Mouse (Mus musculus) limb, embryonic 12.5 days (tissue): ENCODE results near the gene Mgst3. TPM values are rescaled to one million over a fixed set of nuclear protein-coding genes. Genes with fewer than 3 reads are reported as not detected.

Source experiments
- ATAC-seq: fragments of 200-750 bp; cut with Nextera tagmentation; 2 replicates; pipeline ENCODE4 v1.8.0; 2017; ENCODE audit warnings: low read depth, moderate TSS enrichment; ENCODE audit not compliant: insufficient number of reproducible peaks, insufficient read depth, low FRiP score, low TSS enrichment
- H3K27ac ChIP-seq: fragments of 300-500 bp; sonication (generic); 2 replicates; pipeline ENCODE4 v1.5.1; 2016; ENCODE audit warnings: mild to moderate bottlenecking, moderate library complexity
- H3K27me3 ChIP-seq: fragments of 300-500 bp; sonication (generic); 2 replicates; pipeline ENCODE4 v1.6.1; 2016; ENCODE audit warnings: mild to moderate bottlenecking, moderate library complexity
- H3K36me3 ChIP-seq: fragments of 300-500 bp; sonication (generic); 2 replicates; pipeline ENCODE4 v1.6.1; 2016; ENCODE audit warnings: mild to moderate bottlenecking, moderate library complexity
- H3K4me1 ChIP-seq: fragments of 300-500 bp; sonication (generic); replicated peaks from 2 replicates; pipeline ENCODE4 v1.6.1; 2016
- H3K4me2 ChIP-seq: fragments of 300-500 bp; sonication (generic); 2 replicates; pipeline ENCODE4 v1.6.1; 2016; ENCODE audit warnings: mild to moderate bottlenecking, moderate library complexity
- H3K4me3 ChIP-seq: fragments of 300-500 bp; sonication (generic); replicated peaks from 2 replicates; pipeline ENCODE4 v1.5.1; 2016; ENCODE audit warnings: mild to moderate bottlenecking
- H3K9ac ChIP-seq: fragments of 300-500 bp; sonication (generic); replicated peaks from 2 replicates; pipeline ENCODE4 v1.6.1; 2016; ENCODE audit warnings: mild to moderate bottlenecking, moderate library complexity
- H3K9me3 ChIP-seq: fragments of 300-500 bp; sonication (generic); 2 replicates; pipeline ENCODE4 v1.6.1; 2016; ENCODE audit warnings: mild to moderate bottlenecking, moderate library complexity
- whole genome bisulfite sequencing: fragments of 180-500 bp; shearing (Covaris S2); methylation state at CpG from one replicate; pipeline ENCODE4 v1.1.7; 2016; 5-methylcytosine and 5-hydroxymethylcytosine counted together
- polyA plus RNA-seq: library from polyadenylated mRNA; unstranded; fragments of >200 nt; fragmentation: Nextera tagmentation; extraction: Ambion mirVana; gene quantifications from 2 replicates; pipeline ENCODE4 v1.2.1, GENCODE M21; 2016

The Mgst3 gene
- polyA plus RNA-seq, 1 experiment from 2014 or later: 35.5 TPM

DNA sequence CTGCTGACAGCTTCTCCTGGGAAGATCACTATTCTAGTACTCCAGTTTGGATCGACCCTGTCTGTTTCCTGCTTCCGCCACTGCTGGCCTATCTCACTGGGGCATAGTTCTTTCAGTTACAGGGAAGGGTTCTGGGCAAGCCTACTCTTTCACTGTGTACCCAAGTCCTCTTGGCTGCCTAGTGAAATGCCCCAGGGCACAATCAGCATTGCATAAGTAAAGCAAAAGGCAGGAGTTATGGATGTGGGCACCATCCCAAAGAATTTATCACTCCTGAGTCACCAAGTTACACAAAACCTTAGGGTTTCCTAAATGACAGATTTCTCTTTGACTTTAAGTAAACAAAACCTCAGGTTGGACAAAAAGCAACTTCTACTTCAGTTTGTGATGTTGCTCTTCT, 6.3 kb downstream of the Mgst3 start:
- Histone ChIP-seq H3K27ac (no peak overlapping the region), H3K36me3 (no peaks in the 10 kb centered on the region)

DNA sequence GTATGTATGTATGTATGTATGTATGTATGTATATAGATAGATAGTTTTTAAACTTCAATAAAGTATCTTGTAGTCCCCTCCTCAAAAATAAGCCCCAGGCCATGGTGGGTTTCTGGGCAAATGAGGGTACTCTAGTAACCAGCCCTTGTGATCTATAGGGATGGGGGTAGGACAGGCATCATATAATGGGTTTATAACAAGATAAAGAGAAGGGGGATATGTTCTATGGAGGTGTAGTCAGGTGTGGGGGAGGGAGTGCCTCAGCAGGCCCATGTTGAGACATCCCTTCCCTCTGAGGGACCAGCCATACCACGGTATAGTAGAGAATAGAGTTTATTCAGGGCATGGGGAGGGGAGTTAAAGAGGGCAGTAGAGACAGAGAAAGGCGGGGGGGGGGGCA, 7.2 kb downstream of the Mgst3 start:
- Histone ChIP-seq H3K9ac (no peak overlapping the region), H3K36me3 (no peaks in the 10 kb centered on the region), H3K27me3 (peaks cover 8% of the 10 kb centered on the region), H3K27ac (no peak overlapping the region), H3K4me1 (no peaks in the 10 kb centered on the region), H3K4me2 (no peak overlapping the region), H3K9me3 (no peaks in the 10 kb centered on the region), H3K4me3 (no peak overlapping the region)
- WGBS: 43% methylated on average over 2 of the region's 2 CpGs
- ATAC-seq: no peak

More for the DNA sequence above, 6.3 kb downstream of the Mgst3 start:
- Histone ChIP-seq H3K4me1 (no peaks in the 10 kb centered on the region), H3K9ac (no peak overlapping the region), H3K4me3 (no peak overlapping the region), H3K4me2 (no peak overlapping the region), H3K27me3 (peaks cover 13% of the 10 kb centered on the region), H3K9me3 (no peaks in the 10 kb centered on the region)
- WGBS: 68% methylated on average over 2 of the region's 2 CpGs
- ATAC-seq: no peak

DNA sequence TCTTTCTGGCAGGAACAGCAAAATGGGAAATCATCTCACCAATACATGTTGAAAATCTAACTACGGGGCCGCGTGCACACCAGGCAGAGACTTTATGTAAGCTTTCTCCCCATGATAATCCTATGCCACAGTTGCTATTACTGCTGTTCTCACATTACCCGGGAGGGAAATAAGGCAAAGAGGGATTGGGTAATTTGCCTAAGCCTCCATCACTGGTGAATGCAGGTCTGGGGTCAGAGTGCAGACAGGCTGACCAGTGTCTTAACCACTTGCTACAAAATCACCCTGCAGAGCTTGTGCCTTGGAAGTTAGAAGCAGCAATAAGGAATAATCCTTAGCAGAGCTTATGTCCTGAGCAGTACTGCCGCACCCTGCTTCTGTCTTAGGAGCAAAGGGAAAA, 8.0 kb downstream of the Mgst3 start:
- no peak for ATAC-seq
- Histone ChIP-seq H3K27ac (no peak overlapping the region), H3K4me3 (no peak overlapping the region), H3K4me1 (no peaks in the 10 kb centered on the region), H3K4me2 (no peak overlapping the region), H3K9me3 (no peaks in the 10 kb centered on the region), H3K36me3 (no peaks in the 10 kb centered on the region), H3K9ac (no peak overlapping the region), H3K27me3 (peaks cover 3% of the 10 kb centered on the region)
- WGBS: 57% methylated on average over 5 of the region's 5 CpGs

DNA sequence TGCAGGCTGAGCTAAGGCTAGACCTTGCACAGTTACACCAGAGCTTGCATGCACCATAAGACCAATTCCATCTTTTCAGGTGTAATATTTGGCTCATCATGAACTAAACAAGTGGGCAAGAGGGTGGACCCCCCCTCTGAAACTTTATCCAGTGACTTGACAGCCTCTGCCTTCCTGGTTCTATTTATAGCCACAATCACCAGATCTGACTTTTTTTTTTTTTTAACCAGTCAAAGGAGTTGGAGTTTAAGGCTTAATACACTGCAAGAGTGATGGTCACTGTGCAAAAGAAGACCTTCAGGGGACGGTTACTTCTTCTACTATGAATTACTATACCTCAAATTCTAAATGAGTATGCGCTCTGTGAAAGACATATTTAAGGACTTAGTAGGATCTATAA, 8.4 kb downstream of the Mgst3 start:
- WGBS: 88% methylated on average over 2 of the region's 2 CpGs
- H3K4me2 ChIP-seq: no peak overlapping the region
- no peaks in the 10 kb centered on the region for H3K36me3 ChIP-seq
- H3K9ac ChIP-seq: no peak overlapping the region
- no peak for ATAC-seq
- no peaks in the 10 kb centered on the region for H3K9me3 ChIP-seq
- H3K27ac ChIP-seq: no peak overlapping the region
- H3K27me3 ChIP-seq: peaks cover 3% of the 10 kb centered on the region
- H3K4me3 ChIP-seq: no peak overlapping the region
- no peaks in the 10 kb centered on the region for H3K4me1 ChIP-seq

DNA sequence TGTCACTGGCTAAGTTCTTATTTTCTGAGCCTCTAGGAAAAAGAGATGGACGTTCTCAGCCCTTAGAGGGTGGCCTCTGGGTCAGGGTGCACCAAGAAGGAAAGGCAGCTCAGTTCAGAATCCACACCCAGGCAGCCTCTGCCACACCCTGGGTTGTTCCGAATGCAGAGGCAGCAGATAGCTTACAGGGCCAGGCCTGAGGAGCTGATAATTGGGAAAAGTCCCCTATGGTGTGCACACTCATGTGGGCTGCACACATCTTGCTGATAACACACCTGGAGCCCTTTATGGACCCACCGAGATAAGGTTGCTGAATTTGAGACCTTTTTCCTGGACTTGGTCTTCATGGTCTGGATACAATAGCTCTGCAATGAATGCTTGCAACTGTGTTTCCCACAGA, 9.5 kb downstream of the Mgst3 start:
- Histone ChIP-seq H3K27ac (no peak overlapping the region), H3K9me3 (no peaks in the 10 kb centered on the region), H3K36me3 (no peaks in the 10 kb centered on the region), H3K4me3 (no peak overlapping the region), H3K4me2 (no peak overlapping the region), H3K27me3 (peaks cover 3% of the 10 kb centered on the region), H3K4me1 (no peaks in the 10 kb centered on the region), H3K9ac (no peak overlapping the region)
- 55% methylated on average over 3 of the region's 3 CpGs for WGBS
- no peak for ATAC-seq

DNA sequence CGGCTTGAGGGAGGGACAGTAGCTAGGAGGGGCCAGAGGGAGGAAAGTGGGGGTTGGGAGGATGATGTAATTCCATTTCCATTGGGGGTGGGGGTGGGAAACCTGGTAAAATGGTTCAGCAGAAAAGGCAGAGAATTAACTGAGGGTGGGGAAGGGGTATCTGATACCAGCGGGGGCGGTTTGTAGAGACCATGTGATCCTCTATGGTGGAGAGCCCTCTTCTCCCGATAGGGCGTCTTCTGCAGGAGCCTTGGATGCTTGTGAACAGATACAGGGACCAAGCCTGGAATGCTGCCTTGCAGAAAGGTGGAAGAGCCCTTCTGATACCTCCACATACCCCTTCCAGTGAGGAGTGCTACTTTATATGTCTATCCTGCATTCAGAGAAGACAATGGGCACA, 10.5 kb downstream of the Mgst3 start:
- H3K4me2 ChIP-seq: no peak overlapping the region
- no peak overlapping the region for H3K9ac ChIP-seq
- H3K27ac ChIP-seq: no peak overlapping the region
- no peak for ATAC-seq
- no peaks in the 10 kb centered on the region for H3K9me3 ChIP-seq
- H3K27me3 ChIP-seq: peaks cover 3% of the 10 kb centered on the region
- WGBS: 93% methylated on average over 5 of the region's 5 CpGs
- H3K36me3 ChIP-seq: no peaks in the 10 kb centered on the region
- no peak overlapping the region for H3K4me3 ChIP-seq
- H3K4me1 ChIP-seq: no peaks in the 10 kb centered on the region

DNA sequence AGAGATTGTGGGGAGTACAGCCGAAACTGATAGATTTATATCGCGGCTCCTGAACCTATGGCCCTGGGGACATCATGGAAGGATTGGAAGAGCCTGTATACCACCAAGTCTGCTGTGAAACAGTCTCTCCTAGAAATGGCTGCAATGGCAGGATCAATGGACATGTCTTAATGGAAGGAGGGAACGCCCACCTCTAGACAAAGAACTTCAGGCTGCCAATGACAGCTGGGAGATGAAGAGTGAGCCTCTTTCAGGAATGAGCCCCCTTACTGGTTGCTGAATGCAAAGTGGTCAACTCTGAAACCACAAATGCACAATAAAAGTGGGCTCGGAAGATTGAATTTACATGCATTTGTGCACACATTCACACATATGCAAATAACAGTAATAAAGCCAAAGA, 10.9 kb downstream of the Mgst3 start:
- no peak overlapping the region for H3K27ac ChIP-seq
- WGBS: 93% methylated on average over 5 of the region's 5 CpGs
- ATAC-seq: no peak
- peaks cover under 1% of the 10 kb centered on the region for H3K27me3 ChIP-seq
- H3K4me1 ChIP-seq: no peaks in the 10 kb centered on the region
- H3K9ac ChIP-seq: no peak overlapping the region
- no peak overlapping the region for H3K4me3 ChIP-seq
- H3K9me3 ChIP-seq: no peaks in the 10 kb centered on the region
- no peak overlapping the region for H3K4me2 ChIP-seq
- H3K36me3 ChIP-seq: no peaks in the 10 kb centered on the region

DNA sequence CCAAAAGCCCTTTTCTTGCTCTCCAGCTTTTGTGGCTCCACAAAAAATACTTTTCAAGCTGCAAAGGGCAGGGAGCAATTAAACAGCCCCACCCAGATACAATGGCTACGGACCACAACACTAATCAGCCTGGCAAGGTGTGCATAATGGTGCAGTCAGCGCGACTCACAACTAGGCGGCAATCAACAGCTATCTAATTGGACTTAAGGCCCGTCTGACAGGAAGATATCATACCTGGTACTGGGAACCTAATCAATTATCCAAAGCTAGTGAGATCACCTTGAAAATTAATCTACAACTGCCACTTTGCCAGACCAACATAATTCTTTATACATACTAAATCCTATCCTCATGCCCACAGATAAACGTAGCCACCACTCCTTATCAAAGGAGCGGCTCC, 11.3 kb downstream of the Mgst3 start:
- H3K9ac ChIP-seq: no peak overlapping the region
- 79% methylated on average over 7 of the region's 7 CpGs for WGBS
- H3K9me3 ChIP-seq: no peaks in the 10 kb centered on the region
- no peaks in the 10 kb centered on the region for H3K36me3 ChIP-seq
- H3K4me3 ChIP-seq: no peak overlapping the region
- H3K4me1 ChIP-seq: no peaks in the 10 kb centered on the region
- ATAC-seq: no peak
- H3K27ac ChIP-seq: no peak overlapping the region
- no peak overlapping the region for H3K4me2 ChIP-seq
- no peaks in the 10 kb centered on the region; the same call in 1 of the 2 replicates for H3K27me3 ChIP-seq

DNA sequence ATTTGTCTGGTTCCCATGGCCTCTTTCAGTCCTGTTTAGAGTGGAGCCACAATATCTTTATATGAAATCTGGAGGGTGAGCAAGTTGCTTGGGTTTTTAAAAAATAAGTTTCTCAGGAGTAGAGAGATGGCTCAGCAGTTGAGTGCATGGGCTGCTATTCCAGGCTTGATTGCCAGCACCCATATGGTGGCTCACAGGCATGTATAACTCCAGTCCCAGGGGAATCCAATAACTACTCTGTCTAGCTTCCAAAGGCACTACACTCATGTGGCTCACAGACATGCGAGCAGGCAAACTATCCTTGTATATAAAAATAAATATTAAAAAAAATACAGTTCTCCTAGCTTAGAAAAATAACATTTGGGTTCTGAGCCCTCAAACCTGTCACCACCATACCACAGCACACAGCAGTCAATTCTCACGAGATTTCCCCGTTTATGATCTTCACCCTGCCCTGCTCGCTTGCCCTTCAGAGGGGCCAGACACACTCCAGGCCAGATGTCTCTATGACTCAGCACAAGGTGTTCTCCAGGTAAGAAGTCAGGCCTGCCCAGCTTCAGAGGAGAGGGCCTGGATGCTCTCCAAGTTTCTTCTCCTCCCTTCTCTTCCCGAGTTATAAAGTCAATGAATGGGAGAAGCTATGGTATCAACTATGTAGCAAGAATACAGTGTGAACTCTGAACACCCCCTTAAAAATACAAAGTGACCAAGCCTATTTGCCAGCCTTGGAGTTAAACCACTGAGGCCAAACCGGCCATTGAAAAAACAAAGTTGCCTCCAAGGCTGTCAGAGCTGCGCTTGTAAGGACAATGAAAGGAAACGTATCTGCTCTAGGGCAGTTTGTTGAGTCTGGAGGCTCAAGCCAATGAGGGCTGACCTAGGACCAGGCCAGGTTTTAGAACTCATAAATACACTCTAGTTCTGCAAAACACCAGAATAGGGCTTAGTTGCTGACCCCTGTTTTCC, 12.3 kb downstream of the Mgst3 start:
- H3K36me3 ChIP-seq: peaks cover 3% of the 10 kb centered on the region; the same call in 1 of the 2 replicates
- no peaks in the 10 kb centered on the region for H3K4me1 ChIP-seq
- H3K4me3 ChIP-seq: no peak overlapping the region
- H3K9ac ChIP-seq: no peak overlapping the region
- H3K4me2 ChIP-seq: no peak overlapping the region
- H3K27ac ChIP-seq: no peak overlapping the region
- H3K27me3 ChIP-seq: no peaks in the 10 kb centered on the region
- H3K9me3 ChIP-seq: no peaks in the 10 kb centered on the region
- ATAC-seq: no peak
- WGBS: 77% methylated on average over 8 of the region's 8 CpGs

DNA sequence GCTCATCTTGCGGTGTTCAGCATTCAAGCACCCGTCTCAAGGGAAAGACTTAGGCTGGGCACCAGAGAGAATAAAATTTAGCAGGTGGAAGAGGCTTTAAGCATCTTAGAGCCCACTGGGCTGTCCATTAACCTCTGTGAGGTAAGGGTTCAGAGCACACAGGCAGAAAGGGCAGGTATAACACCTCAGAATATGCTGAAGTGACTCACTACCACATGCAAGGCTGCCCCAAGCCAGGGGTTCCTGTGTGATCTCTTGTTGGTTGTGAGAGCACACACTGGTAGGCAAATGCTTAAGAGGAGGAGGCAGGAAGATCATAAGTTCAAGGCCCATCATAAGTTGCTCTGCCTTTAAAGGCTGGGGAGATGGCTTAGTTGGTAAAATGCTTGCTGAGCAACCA, 13.4 kb downstream of the Mgst3 start:
- no peaks in the 10 kb centered on the region for H3K4me1 ChIP-seq
- peaks cover 4% of the 10 kb centered on the region; the same call in 1 of the 2 replicates for H3K36me3 ChIP-seq
- 93% methylated on average over 2 of the region's 2 CpGs for WGBS
- no peak overlapping the region for H3K4me2 ChIP-seq
- H3K9me3 ChIP-seq: no peaks in the 10 kb centered on the region
- H3K4me3 ChIP-seq: no peak overlapping the region
- H3K9ac ChIP-seq: no peak overlapping the region
- H3K27ac ChIP-seq: no peak overlapping the region
- ATAC-seq: no peak
- H3K27me3 ChIP-seq: no peaks in the 10 kb centered on the region

DNA sequence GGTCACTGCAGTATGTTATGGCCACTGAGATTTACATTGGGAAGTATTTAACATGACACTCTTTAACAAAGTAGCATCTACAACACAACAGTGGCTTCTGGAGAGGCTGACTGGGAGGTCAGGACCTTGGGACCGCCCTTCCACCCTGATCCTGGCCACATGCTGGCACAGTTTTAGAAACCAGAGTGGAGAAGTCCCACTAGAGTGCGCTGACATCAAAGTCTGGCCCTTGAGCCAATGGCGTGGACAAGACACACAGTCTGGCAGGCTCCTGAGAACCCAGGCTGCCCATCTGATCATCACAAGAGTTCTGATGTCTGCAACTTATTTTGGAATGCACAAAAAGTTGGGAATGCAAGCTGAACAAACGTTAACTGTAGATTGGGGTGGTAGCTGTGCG, 13.9 kb downstream of the Mgst3 start:
- H3K4me1 ChIP-seq: no peaks in the 10 kb centered on the region
- no peak overlapping the region for H3K27ac ChIP-seq
- 73% methylated on average over 5 of the region's 5 CpGs for WGBS
- H3K36me3 ChIP-seq: peaks cover 4% of the 10 kb centered on the region; the same call in 1 of the 2 replicates
- no peak overlapping the region for H3K4me3 ChIP-seq
- no peaks in the 10 kb centered on the region for H3K27me3 ChIP-seq
- no peak overlapping the region for H3K4me2 ChIP-seq
- no peaks in the 10 kb centered on the region for H3K9me3 ChIP-seq
- ATAC-seq: no peak
- H3K9ac ChIP-seq: no peak overlapping the region

DNA sequence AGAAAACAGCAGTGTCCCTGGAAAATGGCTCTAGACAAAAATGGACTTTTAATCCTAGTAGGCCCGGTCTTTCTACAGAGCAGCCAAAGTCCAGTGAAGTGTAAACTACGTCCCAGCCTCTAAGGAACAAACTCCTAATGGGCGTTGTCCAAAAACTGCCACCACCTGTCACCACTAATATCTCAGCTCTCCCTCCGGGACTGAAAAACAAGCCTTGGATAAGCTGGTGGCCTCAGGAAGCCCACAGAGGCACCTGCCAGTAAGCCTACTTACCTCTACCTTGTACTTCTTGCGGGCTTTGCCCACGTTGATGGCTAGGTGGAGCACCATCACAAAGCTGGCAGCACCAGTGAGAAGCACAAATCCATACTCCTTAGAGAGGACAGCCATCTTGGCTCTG, 15.6 kb downstream of the Mgst3 start:
- H3K9ac ChIP-seq: no peak overlapping the region
- H3K36me3 ChIP-seq: peaks cover 4% of the 10 kb centered on the region; the same call in 1 of the 2 replicates
- ATAC-seq: no peak
- no peaks in the 10 kb centered on the region for H3K27me3 ChIP-seq
- no peaks in the 10 kb centered on the region for H3K9me3 ChIP-seq
- no peak overlapping the region for H3K4me2 ChIP-seq
- no peak overlapping the region for H3K27ac ChIP-seq
- peaks cover 7% of the 10 kb centered on the region; the same call in 1 of the 2 replicates for H3K4me1 ChIP-seq
- 42% methylated on average over 6 of the region's 6 CpGs for WGBS
- H3K4me3 ChIP-seq: no peak overlapping the region
